Mouse (Mus musculus): Measurements from ENCODE around the gene Ube2g2. TPM values are rescaled to one million over a fixed set of nuclear protein-coding genes. Genes with fewer than 3 reads are reported as not detected.

The Ube2g2 gene
- polyA plus RNA-seq (2012; rRNA removed), result 63.3 and 68.8 TPM in 2 replicates

GRCm38 (mm10) chr10:77622055-77622988 is at the start of gene Ube2g2:
Ube2g2 (plus strand) TSS chr10:77622275.

GRCm38 (mm10) chr10:77581408-77582284 is 40.4 kb upstream of the Ube2g2 start, which contains the start of gene Pttg1ip:
Pttg1ip (plus strand) TSS chr10:77581720.

GRCm38 (mm10) chr10:77605908-77606826 is 15.9 kb upstream of the Ube2g2 start, which contains the start of the genes Sumo3 and Gm49325:
Sumo3 (plus strand) TSS chr10:77606097.
Gm49325 (plus strand) TSS chr10:77606197.

GRCm38 (mm10) chr10:77685895-77686664 is 64.0 kb downstream of the Ube2g2 start, which contains the start of gene Tspear:
Tspear (plus strand) TSS chr10:77686569.

GRCm38 (mm10) chr10:77690356-77690807 is 68.3 kb downstream of the Ube2g2 start, which contains the start of gene Gm19402:
Gm19402 (minus strand) TSS chr10:77690757.

Other genes starting within 250 kb of the Ube2g2 start
- 18.1 and 18.6 TPM in 2 replicates for gene Adarb1, start 204.0 kb upstream of the Ube2g2 start, polyA plus RNA-seq (2012; rRNA removed)
- gene Fam207a, start 106.5 kb upstream of the Ube2g2 start, polyA plus RNA-seq (2012; rRNA removed), result 38.4 and 40.6 TPM in 2 replicates
- gene Itgb2, start 92.0 kb upstream of the Ube2g2 start, polyA plus RNA-seq (2012; rRNA removed), result 1.8 and 2.0 TPM in 2 replicates
- gene Pttg1ip, start 40.6 kb upstream of the Ube2g2 start, polyA plus RNA-seq (2012; rRNA removed), result 68.2 and 79.0 TPM in 2 replicates
- 396 and 401 TPM in 2 replicates for gene Sumo3, start 16.2 kb upstream of the Ube2g2 start, polyA plus RNA-seq (2012; rRNA removed)
- 97.1 and 120 TPM in 2 replicates for gene Gm49325, start 16.1 kb upstream of the Ube2g2 start, polyA plus RNA-seq (2012; rRNA removed)
- gene Tspear, start 64.3 kb downstream of the Ube2g2 start, polyA plus RNA-seq (2012; rRNA removed), result 0.48 and 1.0 TPM in 2 replicates
- gene Gm19402, start 68.5 kb downstream of the Ube2g2 start, polyA plus RNA-seq (2012; rRNA removed), result not detected in 2 replicates
- not detected in 2 replicates for gene Gm9508, start 75.0 kb downstream of the Ube2g2 start, polyA plus RNA-seq (2012; rRNA removed)
- gene Gm10272, start 84.4 kb downstream of the Ube2g2 start, polyA plus RNA-seq (2012; rRNA removed), result not detected in 2 replicates
- not detected in 2 replicates for gene Gm10024, start 89.2 kb downstream of the Ube2g2 start, polyA plus RNA-seq (2012; rRNA removed)
- not detected in 2 replicates for gene Gm10142, start 93.5 kb downstream of the Ube2g2 start, polyA plus RNA-seq (2012; rRNA removed)
- gene Krtap12-1, start 98.3 kb downstream of the Ube2g2 start, polyA plus RNA-seq (2012; rRNA removed), result not detected in 2 replicates
- not detected in 2 replicates for gene Gm10100, start 104.2 kb downstream of the Ube2g2 start, polyA plus RNA-seq (2012; rRNA removed)
- not detected in 2 replicates for gene Gm18596, start 120.4 kb downstream of the Ube2g2 start, polyA plus RNA-seq (2012; rRNA removed)
- not detected in 2 replicates for gene Gm9736, start 129.1 kb downstream of the Ube2g2 start, polyA plus RNA-seq (2012; rRNA removed)
- not detected in 2 replicates for gene Gm3233, start 137.4 kb downstream of the Ube2g2 start, polyA plus RNA-seq (2012; rRNA removed)
- not detected in 2 replicates for gene Gm3238, start 149.1 kb downstream of the Ube2g2 start, polyA plus RNA-seq (2012; rRNA removed)
- not detected in 2 replicates for gene Gm7138, start 154.7 kb downstream of the Ube2g2 start, polyA plus RNA-seq (2012; rRNA removed)
- gene Gm3250, start 160.3 kb downstream of the Ube2g2 start, polyA plus RNA-seq (2012; rRNA removed), result not detected in 2 replicates
- not detected in 2 replicates for gene Gm7137, start 165.9 kb downstream of the Ube2g2 start, polyA plus RNA-seq (2012; rRNA removed)
- gene Gm9639, start 172.8 kb downstream of the Ube2g2 start, polyA plus RNA-seq (2012; rRNA removed), result not detected in 2 replicates
- gene Gm19668, start 176.9 kb downstream of the Ube2g2 start, polyA plus RNA-seq (2012; rRNA removed), result not detected in 2 replicates
- not detected in 2 replicates for gene Gm9507, start 189.6 kb downstream of the Ube2g2 start, polyA plus RNA-seq (2012; rRNA removed)
- gene Gm2696, start 192.4 kb downstream of the Ube2g2 start, polyA plus RNA-seq (2012; rRNA removed), result not detected in 2 replicates
- gene Krtap10-4, start 204.8 kb downstream of the Ube2g2 start, polyA plus RNA-seq (2012; rRNA removed), result not detected in 2 replicates
- gene Krtap10-10, start 213.7 kb downstream of the Ube2g2 start, polyA plus RNA-seq (2012; rRNA removed), result not detected in 2 replicates
- gene Gm36176, start 224.5 kb downstream of the Ube2g2 start, polyA plus RNA-seq (2012; rRNA removed), result not detected in 2 replicates
- gene Gm10318, start 230.6 kb downstream of the Ube2g2 start, polyA plus RNA-seq (2012; rRNA removed), result not detected in 2 replicates
- not detected in 2 replicates for gene Gm3285, start 239.7 kb downstream of the Ube2g2 start, polyA plus RNA-seq (2012; rRNA removed)